Mouse (Mus musculus): ENCODE measurements around the gene Cbx2. TPM values are rescaled to one million over a fixed set of nuclear protein-coding genes. Genes with fewer than 3 reads are reported as not detected.

Cbx2 gene
- total and polyA plus RNA-seq, 3 experiments: 13.1 to 13.3 TPM; not detected in 1

DNA sequence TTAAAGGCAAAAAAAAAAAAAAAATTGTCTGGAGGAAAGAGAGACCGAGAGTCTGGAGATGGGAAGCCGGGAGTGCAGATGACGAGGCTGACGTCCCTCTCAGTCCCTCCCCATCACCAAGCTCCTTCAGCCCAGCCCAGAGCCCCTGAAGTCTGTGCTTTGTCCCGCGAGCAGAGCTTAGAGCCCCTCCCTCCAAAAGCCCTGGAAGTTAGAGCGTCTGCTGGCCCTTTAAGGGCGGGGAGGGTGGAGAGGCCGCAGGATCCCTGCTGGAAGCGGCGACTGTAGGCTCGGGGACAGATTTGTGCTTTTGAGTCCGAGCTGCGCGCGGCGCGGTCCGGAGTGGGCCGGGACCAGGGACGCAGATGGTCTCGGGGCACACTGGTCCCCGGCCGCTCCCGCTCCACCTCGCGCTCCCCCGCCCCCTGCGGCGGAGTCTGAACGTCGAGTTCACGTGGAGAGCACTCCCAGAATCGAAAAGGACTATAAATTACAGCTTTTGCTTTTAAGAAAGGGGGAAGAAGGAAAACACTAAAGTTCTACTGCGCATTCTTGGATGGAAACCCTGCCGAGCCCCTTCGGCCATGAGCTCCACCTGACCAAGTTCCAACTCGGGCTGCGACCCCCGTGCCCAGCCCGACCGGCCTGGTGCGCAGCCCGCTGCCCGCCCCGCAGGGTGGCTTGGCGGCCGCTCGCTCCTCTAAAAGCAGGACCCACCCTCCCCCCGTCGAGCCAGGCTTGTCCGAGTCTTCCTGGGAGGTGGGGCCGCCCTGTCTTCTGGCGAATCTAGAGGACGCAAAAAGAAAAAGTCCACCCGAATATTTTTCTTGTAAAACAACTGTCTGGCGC, 14.4 kb downstream of the Cbx2 start:
- no peak overlapping the region for H3K27ac ChIP-seq (ENCODE audit: control insufficient read depth, low read depth, low read length)
- peaks cover 0 to 10% of the 10 kb centered on the region in 2 experiments; a peak in 3 of 4 replicates for H3K4me1 ChIP-seq (ENCODE audit: control insufficient read depth in 1 of 2, insufficient read depth in 2 of 2, low read length in 2 of 2)
- TF ChIP-seq MAZ (IDR thresholded peaks at IDR 0.05; ENCODE audit: low read depth, low read length) (no peak), USF2 (IDR thresholded peaks at IDR 0.05; ENCODE audit: borderline replicate concordance in 1 of 2, insufficient read depth in 1 of 2, low read depth in 1 of 2, low read length in 2 of 2) (no peak), POLR2A (IDR thresholded peaks at IDR 0.05; ENCODE audit: control insufficient read depth in 1 of 2, insufficient read depth in 1 of 2, low read depth in 1 of 2, low read length in 2 of 2, poor library complexity in 1 of 2) (no peak), CHD1 (IDR thresholded peaks at IDR 0.05; ENCODE audit: low read depth, low read length) (no peak), NELFE (IDR thresholded peaks at IDR 0.05; ENCODE audit: low read depth, low read length) (no peak), RAD21 (IDR thresholded peaks at IDR 0.05; ENCODE audit: low read depth, low read length) (no peak), NRF1 (IDR thresholded peaks at IDR 0.05; ENCODE audit: insufficient read depth, low read depth, low read length, poor library complexity, severe bottlenecking) (no peak), SMC3 (IDR thresholded peaks at IDR 0.05; ENCODE audit: low read depth, low read length) (no peak), ZKSCAN1 (IDR thresholded peaks at IDR 0.05; ENCODE audit: low read depth, low read length) (no peak), ZC3H11A (IDR thresholded peaks at IDR 0.05; ENCODE audit: low read depth, low read length) (no peak), POLR2AphosphoS5 (IDR thresholded peaks at IDR 0.05; ENCODE audit: borderline replicate concordance, low read depth, low read length) (no peak), MYB (IDR thresholded peaks at IDR 0.05; ENCODE audit: low read depth, low read length) (no peak), GABPA (IDR thresholded peaks at IDR 0.05; ENCODE audit: low read depth, low read length) (no peak), MAFK (IDR thresholded peaks at IDR 0.05; ENCODE audit: borderline replicate concordance, low read depth, low read length) (no peak), MXI1 (IDR thresholded peaks at IDR 0.05; ENCODE audit: low read depth, low read length) (no peak), TAL1 (IDR thresholded peaks at IDR 0.05; ENCODE audit: low read length) (no peak), EP300 (IDR thresholded peaks at IDR 0.05; ENCODE audit: low read depth in 1 of 2, low read length in 2 of 2) (no peak), JUND (IDR thresholded peaks at IDR 0.05; ENCODE audit: low read depth, low read length) (no peak), SIN3A (IDR thresholded peaks at IDR 0.05; ENCODE audit: low read length) (no peak), USF1 (IDR thresholded peaks at IDR 0.05; ENCODE audit: low read depth, low read length) (no peak)
- peaks cover 4% of the 10 kb centered on the region for H3K79me2 ChIP-seq (ENCODE audit: control insufficient read depth, insufficient read depth, low read length, poor library complexity)
- no peaks in the 10 kb centered on the region for H3K27me3 ChIP-seq (ENCODE audit: control insufficient read depth in 1 of 2, insufficient read depth in 2 of 2, low read length in 2 of 2)
- no peak for DNase-seq (ENCODE audit: low read depth, low spot score)
- peaks cover 0 to 9% of the 10 kb centered on the region in 2 experiments; a peak in 2 of 4 replicates for H3K36me3 ChIP-seq (ENCODE audit: control insufficient read depth in 1 of 2, insufficient read depth in 2 of 2, low read length in 2 of 2)
- no peak overlapping the region for H3K9ac ChIP-seq (ENCODE audit: control insufficient read depth, low read depth, low read length, poor library complexity, severe bottlenecking)
- H3K9me3 ChIP-seq (replicated peaks; ENCODE audit: insufficient read depth, low read length): no peaks in the 10 kb centered on the region
- no peak overlapping the region for H3K4me3 ChIP-seq (ENCODE audit: control insufficient read depth in 1 of 2, insufficient read depth in 1 of 2, low read depth in 2 of 2, low read length in 2 of 2)
